Mouse (Mus musculus): ENCODE data around the gene Wfdc15a.

Gene Wfdc15a

DNA sequence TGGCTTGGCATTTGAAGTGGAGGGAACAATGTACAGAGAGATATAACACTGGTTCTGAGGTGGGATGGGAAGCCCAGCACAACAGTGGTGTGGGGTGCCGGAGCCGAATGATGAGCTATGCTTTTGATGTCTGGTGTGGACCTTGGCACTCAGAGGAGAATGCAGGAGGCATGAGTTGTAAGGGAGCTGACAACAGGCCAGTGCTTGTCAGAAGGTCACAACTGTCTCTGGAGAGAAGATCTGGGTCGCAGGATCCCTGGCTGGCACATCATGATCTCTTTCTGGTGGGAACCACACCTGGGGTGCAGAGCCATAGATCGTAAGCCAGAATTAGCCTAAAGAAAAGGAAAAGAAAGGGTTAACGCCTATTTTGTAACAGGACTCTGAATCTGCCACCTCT, 22.1 kb downstream of the Wfdc15a start:
- DNase-seq (ENCODE audit: low read depth, low spot score) = no peak

DNA sequence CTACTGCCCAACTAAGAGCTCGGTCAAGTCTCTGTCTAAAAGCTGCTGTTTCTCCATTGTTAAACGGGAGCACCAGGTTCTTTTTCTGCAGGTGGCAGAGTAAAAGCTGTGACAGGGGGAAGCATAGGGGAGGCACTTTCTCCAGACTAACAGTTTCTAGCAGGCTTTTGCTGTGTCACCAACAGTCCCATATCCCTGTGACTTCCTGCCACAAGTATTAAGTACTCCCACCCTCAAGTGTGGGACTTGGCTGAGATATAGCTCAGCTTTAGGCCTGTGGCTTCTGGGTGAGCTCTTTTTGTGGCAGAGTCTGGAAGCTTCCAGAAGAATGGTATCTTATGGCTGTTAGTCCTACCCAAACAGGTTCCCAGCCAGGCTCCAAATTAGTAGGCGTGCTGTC, 24.1 kb downstream of the Wfdc15a start:
- DNase-seq (ENCODE audit: low read depth, low spot score) = no peak

- no peak for DNase-seq (ENCODE audit: low read depth, low spot score)
These were observed 25.1 kb downstream of the Wfdc15a start for GRCm38 (mm10) chr2:164174649-164175395.

- DNase-seq (ENCODE audit: low read depth, low spot score) = no peak
These were observed 26.5 kb downstream of the Wfdc15a start for GRCm38 (mm10) chr2:164173394-164173793.

GRCm38 (mm10) chr2:164170902-164171301, 29.0 kb downstream of the Wfdc15a start, which contains the start of gene Kcns1:
TSS of gene Kcns1 (minus strand) at chr2:164171113.
- no peak for DNase-seq (ENCODE audit: low read depth, low spot score)

- no peak for DNase-seq (ENCODE audit: low read depth, low spot score)
These were observed 29.6 kb downstream of the Wfdc15a start for GRCm38 (mm10) chr2:164170326-164170725.

DNA sequence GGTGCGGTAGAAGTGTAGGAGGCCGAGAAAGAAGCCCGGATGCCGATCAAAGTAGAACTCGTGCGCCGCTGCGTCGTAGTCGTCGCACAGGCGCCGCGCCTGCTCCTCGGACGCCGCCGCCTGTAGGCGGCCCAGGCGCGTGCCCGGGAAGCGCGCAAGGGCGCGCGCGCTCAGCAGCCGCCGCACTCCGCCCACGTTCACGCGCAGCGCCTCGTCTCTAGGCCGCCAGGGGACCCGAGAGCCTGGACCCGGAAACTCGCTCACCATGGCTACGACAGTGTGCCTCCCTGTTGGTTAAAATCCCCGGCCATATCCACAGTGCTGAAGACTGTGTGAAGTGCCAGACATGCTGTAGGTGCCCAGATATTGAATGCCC, 31.4 kb downstream of the Wfdc15a start:
- DNase-seq (ENCODE audit: low read depth, low spot score) = peak; percentile 53

GRCm38 (mm10) chr2:164167752-164168570, 32.0 kb downstream of the Wfdc15a start:
- peak; percentile 26 for DNase-seq (ENCODE audit: low read depth, low spot score)

- DNase-seq (ENCODE audit: low read depth, low spot score) = no peak
These were observed 35.0 kb downstream of the Wfdc15a start for GRCm38 (mm10) chr2:164164941-164165340.

DNA sequence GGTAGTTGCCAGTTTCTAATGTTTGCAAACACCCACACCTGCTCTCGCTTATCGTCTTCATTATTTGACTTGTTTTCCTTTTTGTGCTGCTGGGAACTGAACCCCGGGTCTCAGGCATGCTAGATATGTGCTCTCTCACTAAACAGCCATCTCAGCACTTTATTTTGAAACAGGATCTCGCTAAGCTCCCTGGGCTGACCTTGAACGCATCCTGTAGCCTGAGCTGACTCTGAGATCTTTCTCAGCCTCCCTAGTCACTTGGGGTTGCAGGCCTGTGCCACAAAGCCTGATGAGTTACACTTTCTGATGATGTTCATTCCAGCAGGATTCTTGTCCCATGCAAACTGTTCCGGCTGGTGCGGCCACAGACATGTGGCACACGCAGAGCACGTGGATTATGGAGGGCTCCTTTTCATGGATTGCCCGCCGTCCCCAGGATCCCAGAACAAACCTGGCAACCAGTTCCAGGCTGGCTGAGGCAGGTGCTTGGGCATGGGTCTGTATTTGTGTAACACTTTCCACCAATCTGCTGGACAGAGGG, 38.3 kb downstream of the Wfdc15a start:
- no peak for DNase-seq (ENCODE audit: low read depth, low spot score)

DNA sequence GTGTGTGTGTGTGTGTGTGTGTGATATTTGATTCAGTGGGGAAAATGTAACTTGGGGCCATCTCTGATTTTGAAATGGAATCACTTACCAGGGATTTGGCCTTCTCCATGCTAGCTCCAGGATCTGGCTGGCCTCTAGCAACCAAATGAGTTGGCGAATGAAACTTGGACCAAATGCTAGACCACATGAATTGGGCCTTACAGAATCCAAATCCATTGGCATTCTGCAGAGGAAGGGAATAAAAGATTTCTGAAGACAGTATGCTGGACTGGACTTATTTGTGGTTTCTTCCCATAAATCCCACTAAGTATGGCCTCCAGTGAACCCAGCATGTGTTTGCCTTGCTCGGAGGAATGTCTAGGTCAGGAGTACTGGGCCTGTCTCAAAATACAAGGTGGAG, 41.1 kb downstream of the Wfdc15a start:
- DNase-seq (ENCODE audit: low read depth, low spot score) = no peak

DNA sequence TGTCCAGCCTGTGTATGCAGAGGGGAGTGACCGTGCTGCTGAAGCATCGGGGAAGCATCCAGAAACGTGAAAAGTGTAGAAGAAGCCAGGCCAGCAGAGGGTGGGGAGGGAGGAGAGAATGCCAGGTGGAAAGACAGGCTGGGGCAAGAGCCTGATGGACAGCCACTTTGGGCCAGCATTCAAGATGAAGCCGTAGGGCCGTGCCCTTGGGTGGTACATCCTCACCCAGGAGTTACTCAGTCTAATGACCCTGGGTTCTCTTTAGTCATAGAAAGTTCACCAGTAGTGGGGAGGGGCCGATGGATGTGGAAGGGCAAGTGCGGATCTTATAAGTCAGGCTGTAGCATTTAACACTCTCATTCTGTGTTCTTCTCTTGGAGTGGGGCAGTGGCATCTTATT, 43.8 kb downstream of the Wfdc15a start:
- DNase-seq (ENCODE audit: low read depth, low spot score) = no peak

DNA sequence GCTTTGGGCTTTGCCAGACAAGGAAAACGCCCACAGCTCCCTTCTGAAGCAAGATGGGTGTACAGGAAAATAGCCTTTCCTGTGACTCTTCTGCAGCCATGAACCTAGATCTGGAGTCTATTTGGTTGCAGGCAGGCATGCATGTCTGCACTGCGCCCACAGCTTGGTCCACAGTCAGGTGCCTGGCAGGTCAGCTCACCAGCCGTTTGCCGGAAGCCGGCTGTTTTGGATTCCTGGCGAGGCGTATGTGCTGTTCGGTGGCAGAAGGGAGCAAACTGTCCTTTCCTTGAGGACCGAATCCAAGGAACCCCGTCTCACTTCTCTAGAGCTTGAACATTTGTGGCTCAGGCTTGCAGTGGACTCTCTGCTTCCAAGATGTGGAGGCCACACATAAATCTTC, 45.9 kb downstream of the Wfdc15a start:
- no peak for DNase-seq (ENCODE audit: low read depth, low spot score)

DNA sequence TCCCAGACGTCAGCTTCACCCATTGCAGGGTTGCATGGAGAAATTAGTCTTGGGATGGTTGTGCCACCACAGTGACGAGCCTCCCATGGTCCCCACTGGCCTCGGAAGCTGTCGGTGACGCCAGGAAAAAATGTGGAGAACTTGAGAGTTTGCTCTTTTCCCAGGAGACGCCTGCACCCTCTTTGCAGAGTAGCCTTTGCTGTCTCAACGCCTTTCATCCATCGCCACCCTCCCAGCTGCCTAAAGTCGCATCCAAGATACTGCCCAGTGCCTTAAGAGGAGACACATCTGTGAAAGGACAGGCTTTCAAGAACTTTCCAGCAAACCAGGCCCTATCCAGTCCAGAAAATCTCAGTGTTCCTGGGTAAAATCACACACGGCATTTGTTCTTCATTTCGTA, 47.6 kb downstream of the Wfdc15a start:
- no peak for DNase-seq (ENCODE audit: low read depth, low spot score)

GRCm38 (mm10) chr2:164150086-164150760, 49.7 kb downstream of the Wfdc15a start:
- peak; percentile 15 for DNase-seq (ENCODE audit: low read depth, low spot score)

All from ES-CJ7 (cell line).